Mouse (Mus musculus) lung, postnatal 25 days (tissue): ENCODE data around the gene Hnrnpa1.

ENCODE experiments used
- DNase-seq: peaks from one replicate; pipeline ENCODE4 v3.0.0; 2022; ENCODE audit warnings: low spot score

Gene Hnrnpa1

GRCm38 (mm10) chr15:103240160-103241028, at the start of gene Hnrnpa1:
Gene Hnrnpa1, plus strand, starts transcription at chr15:103240432.
- DNase-seq = peak; percentile 98

- DNase-seq = no peak
Measured at GRCm38 (mm10) chr15:103190531-103191462, 49.4 kb upstream of the Hnrnpa1 start.

- DNase-seq = peak; percentile 43
Measured at GRCm38 (mm10) chr15:103193606-103194005, 46.6 kb upstream of the Hnrnpa1 start.

- DNase-seq = no peak
Measured at GRCm38 (mm10) chr15:103196835-103197234, 43.4 kb upstream of the Hnrnpa1 start.

GRCm38 (mm10) chr15:103197785-103198184, 42.4 kb upstream of the Hnrnpa1 start:
- no peak for DNase-seq

GRCm38 (mm10) chr15:103202088-103202793, 38.0 kb upstream of the Hnrnpa1 start:
- peak; percentile 66 for DNase-seq

- no peak for DNase-seq
Measured at GRCm38 (mm10) chr15:103205156-103205555, 35.1 kb upstream of the Hnrnpa1 start.

GRCm38 (mm10) chr15:103214149-103214548, 26.1 kb upstream of the Hnrnpa1 start:
- no peak for DNase-seq

- peak; percentile 86 for DNase-seq
Measured at GRCm38 (mm10) chr15:103214971-103215907, 25.0 kb upstream of the Hnrnpa1 start.

- DNase-seq = no peak
Measured at GRCm38 (mm10) chr15:103216052-103216451, 24.2 kb upstream of the Hnrnpa1 start.

- no peak for DNase-seq
Measured at GRCm38 (mm10) chr15:103220785-103221184, 19.4 kb upstream of the Hnrnpa1 start.

- DNase-seq = no peak
Measured at GRCm38 (mm10) chr15:103221386-103221785, 18.8 kb upstream of the Hnrnpa1 start.

- DNase-seq = no peak
Measured at GRCm38 (mm10) chr15:103224161-103224560, 16.1 kb upstream of the Hnrnpa1 start.

GRCm38 (mm10) chr15:103227022-103227421, 13.2 kb upstream of the Hnrnpa1 start:
- DNase-seq = no peak

- DNase-seq = no peak
Measured at GRCm38 (mm10) chr15:103227572-103227971, 12.7 kb upstream of the Hnrnpa1 start.

- peak; percentile 18 for DNase-seq
Measured at GRCm38 (mm10) chr15:103228904-103229303, 11.3 kb upstream of the Hnrnpa1 start.

- DNase-seq = no peak
Measured at GRCm38 (mm10) chr15:103233119-103233518, 7.1 kb upstream of the Hnrnpa1 start.

GRCm38 (mm10) chr15:103237295-103237694, 2.9 kb upstream of the Hnrnpa1 start:
- DNase-seq = no peak

GRCm38 (mm10) chr15:103239130-103239684, 1.0 kb upstream of the Hnrnpa1 start:
- DNase-seq = peak; percentile 97

GRCm38 (mm10) chr15:103239685-103240159, 510 bp upstream of the Hnrnpa1 start, which contains the start of gene Cbx5:
Gene Cbx5, minus strand, starts transcription at chr15:103239816.
- DNase-seq = peak; percentile 99
